In the genomic region with DNA sequence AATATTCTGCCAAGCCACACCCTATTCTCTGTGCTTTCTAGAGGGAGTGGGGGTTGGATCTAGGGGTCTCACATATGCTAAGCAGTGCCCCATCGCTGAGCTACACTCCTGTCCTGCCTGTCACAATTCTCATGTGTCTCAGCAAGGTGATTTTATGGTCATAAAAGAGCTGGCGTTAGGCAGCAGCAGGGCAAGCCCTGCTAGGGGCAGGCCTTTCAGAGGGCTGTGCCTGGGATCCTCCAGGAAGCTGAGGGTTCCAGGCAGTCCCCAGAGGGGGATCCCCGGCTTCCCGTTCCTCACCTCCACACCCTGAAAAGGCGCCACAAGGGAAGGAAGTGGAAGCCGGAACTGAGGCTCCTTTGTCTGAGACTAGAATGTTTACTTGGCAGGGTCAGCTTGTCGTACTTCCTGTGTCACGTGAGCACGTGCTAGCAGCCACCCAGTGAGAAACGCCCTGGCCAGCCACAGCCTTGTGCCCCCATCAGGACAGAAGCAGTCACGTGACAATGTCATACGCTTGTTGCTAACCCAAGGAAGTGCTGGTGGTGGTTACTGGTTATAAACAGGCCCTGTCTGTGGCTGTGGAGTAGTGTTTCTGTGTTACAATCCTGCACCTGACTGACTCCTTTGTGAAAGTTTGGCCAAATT, we compare ENCODE assay signal across 8 mouse cellular contexts.
DNase-seq lines count a peak whose midpoint lies in the region; ATAC-seq and TF ChIP-seq lines count a peak whose summit lies in the region.

No protein-coding gene starts in this region.

- H3K4me1 ChIP-seq in liver, embryonic 14.5 days (replicated peaks; ENCODE audit: control insufficient read depth in 2 of 2, insufficient read depth in 2 of 2, low read length in 1 of 2): peaks cover 0 to 4% of the 10 kb centered on the region in 2 experiments; a peak in 2 of 4 replicates

- ATAC-seq in liver, embryonic 14.5 days (ENCODE audit: insufficient read depth): peak; percentile 81

- no peak overlapping the region for H3K9ac ChIP-seq in liver, embryonic 14.5 days (replicated peaks)

- H3K27me3 ChIP-seq in liver, embryonic 14.5 days (ENCODE audit: control insufficient read depth, insufficient read depth, low read length): no peaks in the 10 kb centered on the region; the same call in 1 of the 2 replicates

- H3K4me3 ChIP-seq in liver, embryonic 14.5 days (ENCODE audit: insufficient read depth in 1 of 2, low read depth in 2 of 2, low read length in 2 of 2): peak overlapping the region in 1 of 2 experiments; percentile 26; a peak in 2 of 4 replicates

- H3K9me3 ChIP-seq in liver, embryonic 14.5 days (ENCODE audit: control insufficient read depth, low read length): no peaks in the 10 kb centered on the region

- H3K4me2 ChIP-seq in liver, embryonic 14.5 days (ENCODE audit: low read depth): peak overlapping the region; percentile 18

- DNase-seq in CD4-positive, CD25-positive, alpha-beta regulatory T cell, adult 2 months (ENCODE audit: low read depth, low spot score): peak; percentile 91
- peak; percentile 58 to 72 for DNase-seq in adrenal gland, postnatal 36 days
- DNase-seq in gastrocnemius, postnatal 10 days: peak; percentile 41
- DNase-seq in induced T-regulatory cell, adult 2 months (ENCODE audit: low read depth): peak; percentile 91
- DNase-seq in liver, embryonic 14.5 days (ENCODE audit: low read depth in 3 of 3, low spot score in 3 of 3): peak; percentile 44 to 61 (median 55)
- peak; percentile 90 for DNase-seq in naive thymus-derived CD4-positive, alpha-beta T cell, adult 2 months (ENCODE audit: low read depth)
- DNase-seq in thymus, postnatal 14 days: peak; percentile 82
- DNase-seq in right cerebral cortex, adult 2 months (ENCODE audit: low spot score in 2 of 2): no peak

- no peak for TF ChIP-seq CTCF in liver, embryonic 14.5 days (IDR thresholded peaks at IDR 0.05; ENCODE audit: low read depth)

- no peaks in the 10 kb centered on the region for H3K36me3 ChIP-seq in liver, embryonic 14.5 days (replicated peaks; ENCODE audit: control insufficient read depth, insufficient read depth, low read depth)

- no peak overlapping the region for H3K27ac ChIP-seq in liver, embryonic 14.5 days

- 8% methylated on average over 12 of the region's 12 CpGs for WGBS in liver, embryonic 14.5 days (ENCODE audit: insufficient replicate concordance)

- no peak for TF ChIP-seq EP300 in liver, embryonic 14.5 days (IDR thresholded peaks at IDR 0.05; ENCODE audit: low read depth)

Comparison
In these comparisons a context has a peak if more than half of its experiments do, and no peak if none do; other contexts are left out.
1. DNase-seq: peak in CD4-positive, CD25-positive, alpha-beta regulatory T cell, adult 2 months (single experiment), adrenal gland, postnatal 36 days (2 of 2), gastrocnemius, postnatal 10 days (single experiment), induced T-regulatory cell, adult 2 months (single experiment), liver, embryonic 14.5 days (3 of 3), naive thymus-derived CD4-positive, alpha-beta T cell, adult 2 months (single experiment) and thymus, postnatal 14 days (single experiment); none in right cerebral cortex, adult 2 months (0 of 2).